Mouse (Mus musculus): ENCODE results near the gene Lilr4b.
"Not testable (repeated sequence)": the region's sequence is repeated elsewhere in the genome, so short reads cannot be mapped to it uniquely, and the experiment has no call there.

The Lilr4b gene

DNA sequence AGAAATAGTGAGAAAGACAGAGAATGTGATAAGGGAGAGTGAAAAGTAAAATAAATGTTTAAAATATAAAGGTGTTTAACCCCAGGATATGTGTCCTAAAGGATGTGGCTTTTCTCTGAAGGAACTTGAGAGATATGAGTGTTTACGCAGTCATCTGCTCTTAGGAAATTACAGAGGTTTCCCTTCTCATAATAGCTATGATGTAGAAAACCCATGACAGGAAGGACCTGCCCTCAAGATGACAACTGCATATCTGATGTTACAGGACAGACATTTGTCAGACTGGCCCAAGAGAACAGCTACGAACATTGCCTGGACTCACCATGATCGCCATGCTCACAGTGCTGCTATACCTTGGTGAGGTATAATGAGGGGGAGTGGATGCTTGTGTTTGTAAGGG, at the start of gene Lilr4b, which contains the start of gene Gm49339:
TSS of gene Lilr4b (plus strand) at position 236 of the 400 bp plus-strand sequence.
TSS of gene Gm49339 (plus strand) at position 216 of the 400 bp plus-strand sequence.
- DNase-seq, result not testable (repeated sequence)

GRCm38 (mm10) chr10:51432940-51433339, 47.5 kb upstream of the Lilr4b start:
- DNase-seq, result no peak

DNA sequence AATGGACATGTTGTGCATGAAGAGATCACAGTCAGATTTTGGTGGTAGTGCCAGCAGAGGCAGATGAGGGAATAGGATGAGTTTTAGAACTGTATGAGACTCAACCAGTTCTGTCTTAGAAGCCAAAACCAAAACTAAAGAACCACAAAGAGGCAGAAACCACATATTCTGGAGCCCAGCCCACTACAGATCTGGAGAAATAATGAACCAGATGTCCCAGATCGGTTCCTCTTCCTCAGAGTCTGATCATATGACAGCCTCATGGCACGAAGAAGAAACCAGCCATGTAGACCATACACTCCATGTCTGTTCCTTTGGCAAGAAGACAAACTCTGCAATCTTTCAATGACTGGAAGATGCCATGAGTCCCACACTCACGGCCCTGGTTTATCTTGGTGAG, 44.7 kb upstream of the Lilr4b start:
- DNase-seq, result no peak

DNA sequence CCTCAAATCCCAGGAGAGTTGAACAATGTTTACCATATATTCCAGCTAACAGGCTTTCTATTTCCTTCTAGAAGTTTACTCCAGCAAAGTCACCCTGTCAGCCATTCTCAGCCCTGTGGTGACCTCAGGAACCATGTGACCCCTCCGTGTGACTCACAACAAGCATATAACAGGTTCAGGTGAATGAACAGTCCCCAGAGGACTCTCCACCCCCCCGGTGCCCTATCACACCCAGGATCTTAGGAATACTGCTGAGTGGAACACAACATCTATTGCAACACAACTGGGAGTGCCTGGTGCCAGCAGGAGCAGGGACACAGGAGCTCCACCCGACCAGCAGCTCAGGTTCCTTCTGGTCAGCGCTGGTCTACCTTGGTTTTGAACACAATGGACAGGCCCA, 28.8 kb upstream of the Lilr4b start:
- DNase-seq, result no peak

GRCm38 (mm10) chr10:51453616-51454298, 26.7 kb upstream of the Lilr4b start:
- DNase-seq, result no peak

DNA sequence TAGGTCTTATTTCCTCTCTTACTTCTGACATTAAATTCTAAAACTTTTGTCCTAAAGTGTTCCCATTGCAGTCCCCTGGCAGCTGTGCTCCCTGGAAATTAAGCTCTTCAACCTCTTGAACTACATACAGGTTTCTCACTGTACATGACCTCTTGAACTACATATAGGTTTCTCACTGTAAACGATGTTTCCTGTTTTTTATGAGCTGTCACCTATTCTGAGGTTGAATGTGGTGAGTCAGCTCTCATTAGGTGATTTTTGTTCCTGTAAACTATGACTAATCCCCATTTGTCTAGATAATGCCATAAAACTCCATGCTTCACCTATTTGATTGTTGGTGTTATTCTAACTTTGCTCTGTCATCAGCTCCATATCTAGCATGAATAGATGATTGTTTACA, 26.1 kb upstream of the Lilr4b start:
- no peak for DNase-seq

GRCm38 (mm10) chr10:51455762-51456161, 24.7 kb upstream of the Lilr4b start:
- DNase-seq, result no peak

DNA sequence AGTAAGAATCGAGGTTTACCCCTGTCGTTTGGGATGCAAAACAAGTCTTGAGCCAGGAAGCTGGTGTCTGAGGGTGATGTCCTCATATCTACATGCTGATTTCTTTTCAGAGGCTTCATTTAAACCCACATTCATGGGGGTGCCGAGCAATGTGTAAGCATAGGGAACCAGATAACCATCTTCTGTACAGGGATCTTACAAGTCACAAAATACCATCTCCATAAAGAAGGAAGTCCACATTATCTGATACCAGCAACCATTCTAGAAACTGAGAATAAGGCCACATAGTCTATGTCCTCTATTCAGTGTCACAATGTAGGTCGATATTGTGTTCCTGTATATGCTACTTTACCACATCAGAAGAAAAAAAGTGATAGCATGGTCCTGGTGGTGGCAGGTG, 24.1 kb upstream of the Lilr4b start:
- DNase-seq, result no peak

GRCm38 (mm10) chr10:51463800-51464199, 16.6 kb upstream of the Lilr4b start:
- DNase-seq, result not testable (repeated sequence)

GRCm38 (mm10) chr10:51490691-51491090, 10.3 kb downstream of the Lilr4b start, which contains the start of gene Lilrb4a:
Lilrb4a (plus strand) TSS chr10:51490956.
- DNase-seq, result not testable (repeated sequence)

- no peak for DNase-seq
These were observed 39.6 kb downstream of the Lilr4b start for GRCm38 (mm10) chr10:51520021-51520420.

DNA sequence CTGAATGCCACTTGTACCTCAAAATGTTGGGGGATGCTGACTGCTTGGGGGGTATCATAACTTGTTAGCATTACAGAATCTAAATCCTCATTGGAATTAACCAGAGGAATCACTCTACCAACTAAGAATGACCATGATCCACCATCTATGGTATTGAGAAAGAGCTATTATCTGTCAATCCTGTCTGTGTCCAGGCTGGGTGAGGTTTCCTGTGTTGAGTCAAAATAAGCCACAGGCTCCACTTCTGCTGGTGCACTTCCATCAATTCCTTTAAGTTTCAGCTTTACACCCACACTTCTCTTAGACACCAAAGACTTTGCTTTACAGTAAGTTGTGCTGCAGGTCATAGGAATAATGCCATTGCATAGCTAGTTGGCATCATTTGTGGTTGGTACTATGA, 41.0 kb downstream of the Lilr4b start:
- no peak for DNase-seq

GRCm38 (mm10) chr10:51526090-51526489, 45.7 kb downstream of the Lilr4b start:
- DNase-seq, result no peak

DNA sequence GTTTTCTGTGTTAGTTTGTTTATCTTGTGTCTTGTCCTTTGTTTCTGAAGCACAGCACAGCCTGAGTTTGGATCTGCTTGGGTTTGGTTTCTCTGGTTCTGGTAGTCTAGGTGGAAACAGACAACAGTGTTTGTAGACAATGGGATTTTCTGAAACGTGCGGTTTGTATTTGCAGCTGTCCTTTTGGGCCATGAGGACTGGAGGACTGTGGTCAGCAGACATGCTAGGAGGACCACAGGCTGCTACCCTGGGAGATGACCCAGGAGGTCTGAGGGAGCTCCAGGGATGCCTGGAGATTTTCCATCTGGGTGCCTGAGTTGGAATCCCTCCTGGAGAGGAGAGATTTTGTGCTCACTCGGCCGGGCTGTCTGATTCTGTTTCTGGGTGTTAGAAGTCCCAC, 46.2 kb downstream of the Lilr4b start:
- no peak for DNase-seq

- no peak for DNase-seq
These were observed 48.5 kb downstream of the Lilr4b start for GRCm38 (mm10) chr10:51528840-51529434.

DNA sequence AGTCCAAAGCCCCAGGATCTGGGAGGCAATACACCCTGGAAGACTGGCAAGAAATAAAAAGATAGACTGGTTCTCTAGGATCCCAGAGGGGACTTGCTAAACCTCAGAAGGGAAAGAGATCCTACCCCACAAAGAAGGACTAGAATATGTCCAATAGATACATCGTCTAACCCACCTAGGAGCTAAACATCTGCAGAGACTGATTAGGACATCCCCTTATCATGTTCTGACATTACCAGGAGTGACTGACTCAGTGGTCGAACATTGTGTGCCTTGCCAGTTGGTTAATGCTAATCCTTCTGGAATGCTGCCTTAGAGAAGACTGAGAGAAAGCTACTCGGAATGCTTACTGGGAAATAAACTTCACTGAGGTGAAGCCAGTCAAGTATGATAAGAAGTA, 49.1 kb downstream of the Lilr4b start:
- no peak for DNase-seq

DNA sequence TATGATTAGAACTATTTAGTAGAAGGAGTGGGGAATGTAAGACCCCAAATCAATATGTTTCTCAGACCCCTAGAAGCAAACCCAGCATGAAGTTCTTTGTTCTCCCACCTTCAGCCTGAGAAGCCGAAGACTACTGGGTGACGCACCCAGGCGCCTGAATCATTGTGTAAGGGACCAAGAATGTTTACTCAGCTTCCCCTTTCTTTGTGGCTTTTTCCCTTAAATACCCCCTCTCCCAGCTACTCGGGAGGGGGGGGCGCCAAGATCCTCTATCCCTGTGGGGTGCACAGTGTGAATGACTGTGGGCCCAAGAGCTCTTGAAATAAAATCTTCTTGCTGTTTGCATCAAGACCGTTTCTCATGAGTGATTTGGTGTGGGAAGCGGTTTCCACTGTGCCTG, 50.4 kb downstream of the Lilr4b start:
- DNase-seq, result no peak
